Mouse (Mus musculus) CD4-positive, CD25-positive, alpha-beta regulatory T cell, adult 4 months (primary cell): ENCODE results near the gene Tmco3. TPM values are rescaled to one million over a fixed set of nuclear protein-coding genes. Genes with fewer than 3 reads are reported as not detected.
"Not testable (repeated sequence)": the region's sequence is repeated elsewhere in the genome, so short reads cannot be mapped to it uniquely, and the experiment has no call there.

Experiments used
- ATAC-seq: one replicate; pipeline ENCODE4 v1.8.0; 2017
- polyA plus RNA-seq, 2 experiments: library from polyadenylated mRNA; unstranded; fragments of 100-300 nt; shearing (Covaris generic); gene quantifications; one replicate each; pipeline ENCODE4 v1.2.1; 2017

The Tmco3 gene
- polyA plus RNA-seq, 2 experiments from 2014 or later: 26.8 to 32.8 TPM

DNA sequence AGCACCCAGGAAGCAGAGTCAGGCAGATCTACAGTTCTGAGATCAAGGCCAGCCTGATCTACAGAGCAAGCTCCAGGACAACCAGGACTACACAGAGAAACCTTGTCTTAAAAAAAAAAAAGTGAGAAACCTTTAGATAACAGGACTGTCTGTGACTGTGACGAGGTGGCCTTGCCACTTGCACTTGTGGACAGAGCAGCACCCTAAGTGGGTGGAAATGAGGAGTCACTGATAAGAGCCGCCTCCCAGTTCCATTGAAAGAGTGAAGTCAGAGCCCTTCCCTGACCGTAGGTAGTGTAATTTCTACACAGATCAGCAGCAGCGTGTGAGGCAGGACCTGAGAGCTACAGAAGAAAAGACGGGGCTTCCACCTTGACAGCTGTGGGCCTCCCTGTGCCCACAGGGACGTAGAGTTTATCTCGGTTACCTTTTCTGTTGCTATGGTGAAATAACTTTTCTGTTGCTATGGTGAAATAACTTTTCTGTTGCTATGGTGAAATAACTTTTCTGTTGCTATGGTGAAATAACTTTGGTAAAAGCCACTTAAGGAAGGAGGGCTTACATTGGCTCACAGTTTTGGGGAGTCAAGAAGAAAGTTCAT, 18.4 kb downstream of the Tmco3 start:
- ATAC-seq: no peak

DNA sequence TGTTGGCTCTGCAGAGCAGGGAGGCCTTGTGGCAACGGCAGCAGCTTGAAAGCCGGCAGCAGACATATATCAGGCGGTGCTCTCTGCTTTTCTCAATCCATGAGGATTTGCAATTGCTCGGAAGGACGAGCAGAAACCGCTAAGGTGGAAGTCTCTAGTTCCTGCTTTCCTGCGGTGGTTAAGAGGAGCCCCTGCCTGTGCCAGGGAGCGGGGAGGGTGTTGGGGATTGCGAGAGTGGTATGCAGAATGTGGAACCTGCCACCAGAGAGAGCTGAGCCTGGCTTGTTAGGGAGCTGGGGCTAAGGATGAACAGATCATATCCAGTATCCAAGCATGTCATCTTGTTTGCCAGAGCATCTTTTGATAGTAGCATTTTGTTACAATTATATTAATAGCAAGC, 18.9 kb downstream of the Tmco3 start:
- ATAC-seq: no peak

DNA sequence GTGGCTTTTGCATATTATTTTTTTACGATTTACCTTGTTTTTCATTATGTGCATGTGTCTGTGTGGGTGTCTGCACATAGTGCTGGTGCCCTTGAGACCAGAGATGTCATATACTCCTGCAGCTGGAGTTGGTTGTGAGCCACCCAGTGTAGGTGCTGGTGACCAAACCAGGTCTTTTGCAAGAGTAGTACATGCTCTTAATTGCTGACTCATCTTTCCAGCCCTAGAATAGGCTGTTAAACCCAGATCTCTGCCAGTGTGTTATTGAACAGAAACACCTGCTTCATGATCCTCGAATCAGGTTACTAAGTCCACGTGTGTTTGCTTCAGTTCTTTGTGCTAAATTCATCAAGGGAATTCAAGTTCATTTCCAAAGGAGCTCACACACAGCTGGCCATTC, 26.9 kb downstream of the Tmco3 start:
- ATAC-seq: no peak

DNA sequence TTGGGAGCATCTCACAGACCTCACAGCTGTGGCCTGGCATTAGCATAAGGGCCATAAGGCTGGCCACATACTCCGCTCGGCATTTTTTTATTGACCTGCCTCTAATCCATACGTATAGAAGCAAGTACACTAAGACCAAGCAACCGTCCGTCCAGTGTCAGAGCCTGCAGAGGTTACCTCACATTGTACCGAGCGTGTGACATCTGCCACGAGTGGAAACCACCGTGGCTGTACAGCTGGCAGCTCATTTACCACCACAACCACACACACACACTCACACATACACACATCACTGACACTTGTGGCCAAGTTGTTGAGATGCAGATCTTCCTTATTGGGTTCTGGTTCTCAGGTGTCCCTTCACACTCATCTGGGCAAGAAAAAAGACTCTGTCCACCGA, 28.7 kb downstream of the Tmco3 start:
- no peak for ATAC-seq

DNA sequence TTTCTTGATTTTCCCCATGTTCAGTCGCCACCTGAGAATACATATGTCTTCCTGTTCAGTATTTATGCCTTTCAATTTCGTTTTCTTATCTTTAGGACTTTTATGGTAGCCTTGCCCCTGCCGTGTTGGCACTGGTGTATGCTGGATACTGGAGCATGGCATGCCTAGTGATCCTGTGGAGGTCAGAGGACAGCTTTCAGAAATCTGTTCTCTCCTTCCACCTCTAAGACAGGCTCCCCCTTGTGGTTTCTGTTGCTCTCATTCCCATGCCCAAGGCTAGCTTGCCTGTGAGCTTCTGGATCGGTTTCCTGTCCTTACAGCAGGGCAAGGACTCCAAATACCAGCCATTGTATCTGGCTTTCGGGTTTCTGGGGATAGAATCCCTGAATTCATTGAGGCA, 38.6 kb downstream of the Tmco3 start:
- ATAC-seq: no peak

DNA sequence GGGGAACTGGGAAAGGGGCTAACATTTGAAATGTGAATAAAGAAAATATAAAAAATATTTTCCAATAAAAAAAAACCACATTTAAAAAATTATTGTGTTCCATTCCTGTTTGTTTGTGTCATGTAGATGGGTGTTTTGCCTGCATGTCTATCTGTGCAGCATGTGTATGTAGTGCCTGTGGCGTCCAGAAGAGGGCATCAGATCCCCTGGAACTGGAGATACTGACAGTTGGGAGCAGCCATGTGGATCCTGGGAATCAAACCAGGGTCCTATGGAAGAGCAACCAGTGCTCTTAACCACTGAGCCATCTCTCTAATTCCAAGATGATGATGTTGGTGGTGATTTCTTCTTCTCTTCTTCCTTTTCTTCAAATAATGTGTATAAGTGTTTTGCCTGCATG, 46.7 kb downstream of the Tmco3 start:
- ATAC-seq: no peak

DNA sequence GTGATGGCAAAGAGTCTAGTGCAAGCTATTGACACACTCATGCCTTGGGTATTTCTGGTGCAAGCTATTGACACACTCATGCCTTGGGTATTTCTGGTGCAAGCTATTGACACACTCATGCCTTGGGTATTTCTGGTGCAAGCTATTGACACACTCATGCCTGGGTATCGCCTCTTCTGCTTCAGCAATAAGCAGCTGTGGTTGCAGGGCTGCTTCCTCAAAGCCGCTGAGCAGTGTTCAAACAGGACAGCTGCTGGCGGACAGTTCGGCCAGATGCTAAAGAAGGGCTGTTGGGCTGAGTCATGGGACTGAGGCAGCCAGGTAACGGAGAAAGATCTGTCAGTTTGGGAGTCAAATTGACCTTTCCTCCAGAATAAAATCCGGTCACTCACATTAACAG, 49.3 kb downstream of the Tmco3 start:
- ATAC-seq: not testable (repeated sequence)

DNA sequence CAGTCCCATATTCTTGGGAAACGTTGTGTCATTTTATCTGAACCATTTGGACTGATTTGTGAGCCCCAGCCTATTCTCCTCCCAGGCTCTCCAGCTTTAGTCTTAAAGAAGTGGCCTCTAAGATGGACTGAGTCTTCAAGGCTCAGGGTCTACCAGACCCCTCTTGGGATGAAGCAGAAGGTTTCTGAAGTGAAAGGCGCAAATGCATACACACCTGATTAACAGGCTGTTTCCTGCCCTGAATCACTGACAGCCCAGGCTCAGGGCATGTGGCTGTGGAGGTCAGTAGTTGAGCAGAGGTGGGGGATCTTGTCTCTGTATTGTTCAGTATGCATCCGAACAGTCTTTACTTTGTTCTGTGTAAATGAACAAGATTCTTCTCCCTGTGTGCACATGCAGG, 49.7 kb downstream of the Tmco3 start:
- ATAC-seq: no peak

DNA sequence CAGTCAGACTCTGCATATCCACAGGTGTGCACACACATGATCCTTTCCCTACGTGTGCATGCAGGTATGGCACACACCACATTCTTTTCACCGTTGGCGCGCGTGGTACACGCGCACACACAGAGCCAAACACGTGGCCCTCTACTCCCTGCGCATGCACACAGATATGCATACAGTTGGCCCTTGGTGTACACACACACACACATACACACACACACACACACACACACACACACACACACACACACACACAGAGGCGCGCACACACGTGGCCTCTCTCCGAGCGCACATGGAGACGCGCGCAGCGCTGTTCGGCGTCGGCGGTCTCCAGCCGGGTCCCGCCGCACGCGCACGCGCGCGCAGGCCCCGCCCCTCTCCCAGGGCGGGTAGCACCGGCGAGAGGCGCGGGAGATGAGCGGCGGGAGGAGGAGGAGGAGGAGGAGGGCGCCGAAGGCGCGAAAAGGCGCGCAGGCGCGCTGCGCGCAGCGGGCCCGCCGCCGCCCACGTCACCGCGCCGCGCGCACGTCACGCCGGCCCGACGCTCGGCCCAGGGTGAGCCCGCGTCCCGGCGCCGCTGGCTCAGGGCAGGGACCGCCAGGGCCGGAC, 50.4 kb downstream of the Tmco3 start, which contains the start of gene Tfdp1:
Gene Tfdp1, plus strand, starts transcription at position 497 of the 606 bp plus-strand sequence.
- ATAC-seq: peak; percentile 78

DNA sequence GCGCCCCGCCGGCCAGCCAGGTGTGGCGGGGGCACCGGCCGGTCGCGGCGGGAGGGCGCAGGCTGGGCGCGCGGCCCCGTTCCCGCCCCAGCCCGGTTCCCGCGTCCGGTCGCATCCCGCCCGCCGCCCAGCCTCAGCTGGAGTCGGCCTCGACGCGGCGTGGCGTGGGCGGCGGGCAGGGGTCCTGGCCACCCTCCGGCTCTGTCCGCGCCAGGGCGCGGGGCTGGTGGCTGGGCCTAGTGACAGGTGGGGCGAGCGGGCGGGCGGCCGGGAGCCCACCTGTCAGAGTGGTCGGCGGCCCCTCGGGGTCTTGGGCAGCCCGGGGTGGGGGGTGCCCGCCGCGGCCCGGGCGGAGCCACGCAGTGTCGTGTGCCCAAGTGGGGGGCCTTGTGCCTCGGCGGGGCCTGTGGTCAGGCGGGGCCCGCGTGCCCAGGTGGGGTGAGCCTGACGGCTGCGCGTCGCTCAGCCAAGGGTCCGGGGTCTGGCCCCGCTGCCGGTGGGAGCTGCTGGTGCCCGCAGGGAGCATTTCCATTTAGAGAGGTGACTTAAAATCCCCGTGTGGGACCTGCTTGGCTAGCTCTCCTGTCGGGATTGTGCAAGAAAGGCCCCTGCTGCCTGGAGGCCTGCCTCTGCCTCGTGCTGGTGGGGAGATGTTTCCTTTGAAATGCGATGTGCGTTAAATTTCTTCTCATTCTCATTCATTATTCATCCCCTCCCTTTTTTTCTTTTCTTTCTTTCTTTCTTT, 51.1 kb downstream of the Tmco3 start:
- ATAC-seq: peak; percentile 21

DNA sequence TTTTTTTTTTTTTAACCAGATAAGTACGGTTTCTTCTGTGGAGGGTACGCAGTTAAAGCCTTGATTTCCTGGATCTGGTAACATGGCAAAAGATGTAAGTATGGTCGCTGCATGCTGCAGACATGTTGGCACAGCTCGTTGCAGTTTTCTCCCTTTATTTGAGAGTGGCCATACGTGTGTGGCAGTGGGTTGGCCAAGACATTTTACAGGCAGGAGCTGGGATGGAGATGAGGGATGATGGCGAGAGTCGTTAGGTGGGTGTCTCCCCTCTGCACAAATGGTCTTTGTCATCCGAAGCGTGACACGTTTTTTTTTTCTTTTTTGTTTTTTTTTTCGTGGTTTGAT, 51.6 kb downstream of the Tmco3 start:
- no peak for ATAC-seq

DNA sequence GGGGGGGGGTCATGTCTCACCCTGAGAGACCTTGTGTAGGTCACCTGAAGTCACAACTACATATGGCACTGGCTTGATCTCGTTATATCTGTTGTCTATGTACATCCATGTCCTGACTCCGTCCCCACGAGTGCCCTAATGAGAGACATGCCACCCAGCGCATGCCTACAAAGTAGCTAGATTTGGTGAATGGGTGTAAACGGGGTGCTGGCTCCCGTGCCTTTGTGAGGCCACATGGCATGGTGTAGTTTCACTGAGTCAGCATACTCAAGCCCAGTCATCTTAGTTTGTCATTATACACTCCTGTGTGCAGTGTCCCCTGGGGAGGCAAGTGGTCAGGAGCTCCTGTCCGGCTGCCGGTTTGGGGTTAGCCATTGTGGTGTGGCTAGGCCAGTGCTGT, 52.7 kb downstream of the Tmco3 start:
- ATAC-seq: no peak

DNA sequence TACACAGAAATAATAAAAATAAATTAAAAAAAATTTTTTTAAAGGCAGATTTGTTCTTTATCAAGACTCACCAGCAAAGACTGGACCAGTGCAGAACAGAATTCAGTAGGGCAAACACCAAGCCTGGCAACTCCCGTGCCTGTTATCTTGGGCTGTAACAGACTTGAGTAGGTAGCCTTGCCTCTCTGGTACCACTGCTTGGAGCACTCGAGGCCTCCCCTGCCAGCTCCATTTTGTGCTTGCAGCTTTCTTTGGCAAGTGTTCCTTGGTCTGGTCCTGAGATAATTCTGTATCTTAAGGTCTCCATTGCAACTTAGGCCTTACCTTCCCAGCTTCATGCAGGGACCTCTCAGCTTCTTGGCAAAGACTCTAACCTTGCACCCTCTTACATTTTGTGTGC, 54.4 kb downstream of the Tmco3 start:
- ATAC-seq: no peak

DNA sequence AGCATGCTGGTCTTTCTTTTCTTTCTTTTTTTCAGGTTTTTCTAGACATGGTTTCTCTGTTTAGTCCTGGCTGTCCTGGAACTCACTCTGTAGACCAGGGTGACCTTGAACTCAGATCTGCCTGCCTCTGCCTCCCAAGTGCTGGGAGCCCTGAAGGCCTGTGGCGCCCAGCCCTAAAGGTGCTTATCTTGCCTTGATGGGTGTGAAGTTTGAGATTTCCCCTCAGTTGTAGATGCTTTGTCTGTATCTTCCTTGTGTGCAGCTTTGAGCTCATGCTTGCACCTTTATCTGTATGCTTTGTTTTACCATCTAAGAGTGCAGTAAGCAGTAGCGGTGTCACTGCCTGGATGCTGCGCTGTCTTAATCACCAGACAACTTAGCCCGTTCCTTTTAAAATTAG, 55.1 kb downstream of the Tmco3 start:
- ATAC-seq: no peak

DNA sequence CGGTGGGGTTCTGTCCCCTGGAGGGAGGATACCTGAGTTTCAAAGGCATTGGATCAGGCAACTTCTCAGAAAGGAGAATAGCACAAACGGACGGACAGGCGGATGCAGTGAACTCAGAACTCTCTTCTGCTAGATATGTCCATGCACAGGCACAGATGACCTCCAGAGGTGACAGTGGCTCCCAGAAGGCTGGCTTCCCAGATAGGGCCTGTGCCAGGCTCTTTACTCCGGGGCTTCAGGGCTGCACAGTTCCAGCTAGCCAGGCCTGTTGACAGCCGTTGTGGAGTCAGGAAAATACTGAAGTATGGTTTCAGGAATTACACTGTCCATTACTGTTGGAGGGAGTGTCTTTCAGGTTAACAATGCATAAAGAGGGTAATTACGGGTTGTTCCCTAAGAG, 62.1 kb downstream of the Tmco3 start:
- no peak for ATAC-seq

DNA sequence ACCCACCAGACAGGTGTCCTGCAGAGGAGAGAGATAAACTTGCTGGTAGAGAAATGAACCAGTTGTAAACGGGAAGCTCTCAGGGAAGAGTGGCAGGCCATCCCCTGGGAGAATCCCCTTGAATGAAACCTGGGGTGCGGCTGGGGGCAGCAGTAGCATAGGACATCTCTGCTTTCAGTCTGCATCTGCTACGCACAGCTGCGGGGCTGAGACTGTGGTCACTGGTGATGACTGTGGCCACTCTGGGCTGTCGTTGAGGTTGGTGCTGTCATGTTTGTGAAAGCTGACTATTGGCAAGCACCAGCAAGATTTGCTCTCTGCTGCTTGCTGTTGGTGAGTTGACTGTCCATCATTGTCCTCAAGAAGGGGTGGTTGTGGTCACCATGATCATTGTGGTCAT, 63.6 kb downstream of the Tmco3 start:
- ATAC-seq: no peak

DNA sequence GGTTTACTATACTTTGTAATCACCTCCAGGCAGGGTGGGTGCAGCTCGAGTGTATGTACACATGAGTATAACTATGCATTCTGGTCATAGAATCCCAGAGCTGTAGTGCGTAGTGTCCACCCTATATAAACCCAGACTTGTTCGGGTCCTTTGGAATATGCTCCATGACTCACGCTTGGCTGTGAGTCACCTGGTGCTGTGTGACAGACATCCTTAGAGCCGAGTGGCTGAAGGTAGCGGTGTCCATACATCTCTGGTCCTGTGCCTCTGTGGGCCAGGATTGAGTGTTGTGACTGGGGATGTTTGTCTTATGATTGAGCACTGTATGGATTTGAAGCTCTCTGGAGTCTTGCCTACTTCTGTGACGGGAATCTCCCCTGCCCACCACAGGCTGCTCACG, 64.6 kb downstream of the Tmco3 start:
- ATAC-seq: no peak

DNA sequence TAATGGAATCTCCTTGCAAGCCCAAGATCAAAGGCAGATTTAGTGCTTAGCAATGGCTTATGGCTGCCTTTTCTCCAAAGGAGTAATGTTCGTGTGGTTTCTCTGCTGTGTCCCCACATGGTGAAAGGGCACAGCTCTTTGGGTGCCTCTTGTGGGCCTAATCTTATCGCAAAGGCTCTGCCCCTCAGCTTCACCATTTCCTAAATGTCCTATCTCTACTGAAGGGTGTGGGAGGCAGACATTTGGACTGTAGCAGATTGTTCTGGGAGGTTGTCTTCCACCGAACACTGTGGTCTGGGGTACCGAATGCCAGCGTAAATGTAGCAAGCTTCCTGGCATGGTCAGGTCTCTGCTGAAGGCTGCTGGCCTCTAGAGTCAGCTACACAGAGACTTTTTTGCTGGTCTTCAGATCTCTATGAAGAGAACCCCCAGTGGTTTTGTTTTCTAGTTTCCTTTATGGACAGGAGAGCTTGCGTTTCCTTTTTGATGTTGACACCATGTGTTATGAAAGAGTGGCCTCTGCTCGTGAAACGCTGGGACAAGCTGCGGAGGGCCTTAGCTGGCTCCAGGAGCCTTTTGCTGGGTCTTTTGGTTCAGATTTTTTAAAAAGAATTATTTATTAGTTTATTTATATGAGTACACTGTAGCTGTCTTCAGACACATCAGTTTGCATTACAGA, 65.3 kb downstream of the Tmco3 start:
- ATAC-seq: no peak

DNA sequence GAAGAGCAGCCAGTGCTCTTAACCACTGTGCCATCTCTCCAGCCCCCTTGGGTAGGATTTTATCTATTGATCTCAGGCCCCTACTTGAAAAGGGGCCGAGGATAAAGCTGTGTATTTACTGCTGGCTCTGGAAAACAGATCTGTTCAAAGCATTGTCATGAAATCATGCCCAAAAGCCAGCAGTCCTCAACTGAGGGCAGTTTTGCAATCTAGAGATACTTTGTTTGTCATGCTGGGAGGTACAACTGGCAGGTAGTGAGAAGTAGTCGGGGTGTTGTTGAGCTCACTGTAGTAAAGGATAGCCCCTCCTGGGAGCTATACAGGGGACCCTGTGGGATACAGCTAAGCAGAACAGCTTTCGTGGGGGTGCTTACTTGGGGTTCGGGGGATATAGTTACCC, 65.9 kb downstream of the Tmco3 start:
- ATAC-seq: no peak

DNA sequence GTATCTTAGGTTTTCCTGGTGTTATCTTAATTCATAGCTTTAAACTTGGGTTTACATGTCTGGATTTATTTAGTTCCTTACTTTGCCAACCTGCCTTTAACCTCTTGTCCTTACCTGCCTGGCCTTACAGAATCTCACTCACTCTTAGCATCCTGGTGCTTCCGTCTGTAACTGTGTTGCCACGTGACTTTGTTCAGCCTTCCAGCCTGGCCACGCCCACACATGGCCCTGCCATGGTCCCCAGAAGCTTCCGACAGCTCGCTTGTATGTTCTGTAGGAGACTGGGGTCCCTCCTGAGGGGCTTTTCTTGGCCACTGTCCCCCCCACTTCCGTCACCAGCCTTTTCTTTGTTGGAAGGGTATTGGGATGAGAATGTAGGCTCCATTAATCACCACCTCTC, 68.2 kb downstream of the Tmco3 start:
- ATAC-seq: no peak

DNA sequence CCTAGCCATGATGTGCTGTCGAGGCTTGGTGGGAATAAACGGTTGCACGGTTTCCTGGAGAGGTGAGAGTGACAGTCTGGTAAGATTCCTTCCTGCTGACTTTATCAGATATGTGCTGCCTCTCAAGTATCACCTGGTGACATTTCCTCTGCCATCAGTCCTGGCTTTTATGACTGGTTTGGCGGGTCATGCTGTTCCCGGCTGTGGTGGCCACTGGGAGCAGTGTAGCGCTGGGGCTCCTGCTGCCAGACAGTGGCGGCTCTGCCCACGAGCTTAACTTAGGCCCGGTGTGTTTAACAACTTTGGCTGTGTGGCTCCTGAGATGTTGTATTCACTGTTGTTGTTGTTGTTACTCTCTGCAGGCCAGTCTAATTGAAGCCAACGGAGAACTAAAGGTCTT, 68.7 kb downstream of the Tmco3 start:
- ATAC-seq: no peak

DNA sequence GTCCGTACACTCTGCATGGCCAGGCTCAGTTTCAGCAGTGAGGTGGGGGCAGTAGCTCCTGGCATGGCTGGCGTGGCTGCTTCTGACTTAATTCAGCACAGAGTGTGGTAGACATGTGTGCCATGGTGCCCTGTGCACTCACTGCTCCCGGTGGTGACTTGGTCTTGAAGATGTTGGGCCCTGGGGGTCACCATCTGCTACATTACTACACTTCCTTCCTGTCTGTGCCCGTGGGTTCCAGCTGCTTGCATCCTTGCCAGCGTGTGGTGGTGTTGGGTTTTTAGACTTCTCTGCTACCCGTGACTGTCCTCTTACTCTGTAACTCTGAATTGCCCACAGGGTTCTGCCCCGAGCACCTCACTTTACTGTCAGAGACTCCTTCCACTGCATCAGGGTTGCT, 72.2 kb downstream of the Tmco3 start:
- ATAC-seq: no peak

DNA sequence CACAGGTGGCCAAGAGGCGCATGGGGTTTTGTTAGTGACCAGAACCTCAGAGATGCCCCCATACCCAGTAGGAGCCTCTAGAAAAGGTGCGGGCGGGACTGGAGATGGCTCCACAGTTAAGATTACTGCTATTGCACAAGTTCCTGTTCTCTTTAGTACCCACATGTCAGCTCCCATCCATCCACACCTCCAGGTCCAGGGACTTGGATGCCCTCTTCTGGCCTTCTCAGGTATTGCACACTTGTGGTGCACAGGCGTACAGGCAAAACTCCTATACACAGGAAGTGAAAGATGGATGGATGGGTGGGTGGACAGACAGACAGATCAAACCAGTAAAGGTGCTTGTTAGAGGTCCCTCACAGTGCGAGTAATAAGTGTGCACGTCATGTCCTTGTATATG, 73.9 kb downstream of the Tmco3 start:
- no peak for ATAC-seq
